Mouse (Mus musculus): ENCODE results near the gene Ube2f. TPM values are rescaled to one million over a fixed set of nuclear protein-coding genes. Genes with fewer than 3 reads are reported as not detected.

Ube2f gene
- 56.4 and 66.7 TPM in 2 replicates for polyA plus RNA-seq (2021; fragmentation: Nextera tagmentation)
- long read RNA-seq, experiment 1, full-length matches to known transcripts, result 175 of 219 reads
- long read RNA-seq, experiment 1, partial matches to known transcripts, result 3 of 219 reads
- long read RNA-seq, experiment 1, other reads (novel, unspliced or antisense), result 41 of 219 reads
- long read RNA-seq, experiment 2, full-length matches to known transcripts, result 65 of 81 reads
- long read RNA-seq, experiment 2, partial matches to known transcripts, result 6 of 81 reads
- long read RNA-seq, experiment 2, other reads (novel, unspliced or antisense), result 10 of 81 reads

GRCm38 (mm10) chr1:91249564-91250414, at the start of gene Ube2f:
TSS of gene Ube2f (plus strand) at chr1:91250304.

GRCm38 (mm10) chr1:91297799-91298744, 48.0 kb downstream of the Ube2f start, which contains the start of gene Scly:
TSS of gene Scly (plus strand) at chr1:91298338.

GRCm38 (mm10) chr1:91321760-91322438, 71.8 kb downstream of the Ube2f start, which contains the start of gene Espnl:
TSS of gene Espnl (plus strand) at chr1:91322075.

Other genes with a start within 250 kb of the Ube2f start
- not detected in 2 replicates for gene Rbm44, start 105.2 kb upstream of the Ube2f start, polyA plus RNA-seq (2021; fragmentation: Nextera tagmentation)
- 114 and 154 TPM in 2 replicates for gene Ramp1, start 70.5 kb upstream of the Ube2f start, polyA plus RNA-seq (2021; fragmentation: Nextera tagmentation)
- gene Scly, start 48.0 kb downstream of the Ube2f start, polyA plus RNA-seq (2021; fragmentation: Nextera tagmentation), result 5.4 TPM in 2 replicates
- 0.10 and 0.14 TPM in 2 replicates for gene Espnl, start 71.8 kb downstream of the Ube2f start, polyA plus RNA-seq (2021; fragmentation: Nextera tagmentation)
- gene Klhl30, start 100.7 kb downstream of the Ube2f start, polyA plus RNA-seq (2021; fragmentation: Nextera tagmentation), result 0.04 TPM in 1 of 2 replicates, not detected in the other
- 0.25 and 0.38 TPM in 2 replicates for gene Erfe, start 116.1 kb downstream of the Ube2f start, polyA plus RNA-seq (2021; fragmentation: Nextera tagmentation)
- 58.7 and 65.9 TPM in 2 replicates for gene Ilkap, start 148.5 kb downstream of the Ube2f start, polyA plus RNA-seq (2021; fragmentation: Nextera tagmentation)
- 18.9 and 20.0 TPM in 2 replicates for gene Hes6, start 163.7 kb downstream of the Ube2f start, polyA plus RNA-seq (2021; fragmentation: Nextera tagmentation)
- gene Per2, start 209.0 kb downstream of the Ube2f start, polyA plus RNA-seq (2021; fragmentation: Nextera tagmentation), result 2.8 and 3.2 TPM in 2 replicates
- gene Traf3ip1, start 244.3 kb downstream of the Ube2f start, polyA plus RNA-seq (2021; fragmentation: Nextera tagmentation), result 1.9 and 3.0 TPM in 2 replicates

Data from left cerebral cortex, adult 6 months (tissue).